Mouse (Mus musculus) intestine, embryonic 15.5 days (tissue): ENCODE data around the gene Rps6ka2. TPM values are rescaled to one million over a fixed set of nuclear protein-coding genes. Genes with fewer than 3 reads are reported as not detected.
"Not testable (repeated sequence)": the region's sequence is repeated elsewhere in the genome, so short reads cannot be mapped to it uniquely, and the experiment has no call there.

ENCODE experiments used
- ATAC-seq: fragments of 200-750 bp; cut with Nextera tagmentation; 2 replicates; pipeline ENCODE4 v1.8.0; 2017; ENCODE audit warnings: moderate TSS enrichment, moderate library complexity
- H3K27ac ChIP-seq: fragments of 300-500 bp; sonication (generic); 2 replicates; pipeline ENCODE4 v1.5.1; 2015; ENCODE audit warnings: mild to moderate bottlenecking, inconsistent platforms
- H3K27me3 ChIP-seq: fragments of 300-500 bp; sonication (generic); replicated peaks from 2 replicates; pipeline ENCODE4 v1.6.1; 2015; ENCODE audit warnings: inconsistent platforms
- H3K36me3 ChIP-seq: fragments of 300-500 bp; sonication (generic); 2 replicates; pipeline ENCODE4 v1.6.1; 2015; ENCODE audit warnings: inconsistent platforms
- H3K4me1 ChIP-seq: fragments of 300-500 bp; sonication (generic); replicated peaks from 2 replicates; pipeline ENCODE4 v1.6.1; 2015; ENCODE audit warnings: inconsistent platforms
- H3K4me2 ChIP-seq: fragments of 300-500 bp; sonication (generic); replicated peaks from 2 replicates; pipeline ENCODE4 v1.6.1; 2015; ENCODE audit warnings: mild to moderate bottlenecking, inconsistent platforms
- H3K4me3 ChIP-seq: fragments of 300-500 bp; sonication (generic); replicated peaks from 2 replicates; pipeline ENCODE4 v1.5.1; 2015; ENCODE audit warnings: inconsistent platforms
- H3K9ac ChIP-seq: fragments of 300-500 bp; sonication (generic); 2 replicates; pipeline ENCODE4 v1.6.1; 2015; ENCODE audit warnings: inconsistent platforms
- H3K9me3 ChIP-seq: fragments of 300-500 bp; sonication (generic); 2 replicates; pipeline ENCODE4 v1.6.1; 2016; ENCODE audit warnings: inconsistent platforms
- WGBS: fragments of 180-500 bp; shearing (Covaris S2); methylation state at CpG from one replicate; pipeline ENCODE4 v1.1.7; 2015; 5-methylcytosine and 5-hydroxymethylcytosine counted together
- polyA plus RNA-seq: library from polyadenylated mRNA; unstranded; fragments of >200 nt; fragmentation: Nextera tagmentation; extraction: Ambion mirVana; gene quantifications from 2 replicates; pipeline ENCODE4 v1.2.1, GENCODE M21; 2015

Rps6ka2 gene
- polyA plus RNA-seq, 1 experiment from 2014 or later = 8.0 TPM

DNA sequence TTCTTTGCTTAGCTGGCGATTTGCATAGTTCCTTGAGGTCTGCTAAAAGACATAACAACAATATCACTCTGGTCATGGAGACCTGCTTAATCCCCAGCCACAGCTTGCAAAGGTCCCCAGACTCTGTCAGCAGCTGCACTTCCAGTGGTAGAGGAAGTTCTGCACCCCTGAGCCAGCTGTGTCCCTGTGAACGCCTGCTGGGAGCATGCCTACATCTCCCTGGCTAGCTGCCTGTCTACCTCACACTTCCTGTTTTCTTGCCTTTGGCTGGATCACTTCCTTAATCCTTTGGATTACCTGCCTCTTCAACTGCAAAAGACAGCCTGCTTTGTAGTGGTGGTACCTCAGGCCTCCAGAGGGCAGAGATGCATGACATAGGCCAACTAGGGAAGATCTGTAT lies 6.5 kb downstream of the Rps6ka2 start:
- no peak for ATAC-seq
- H3K27me3 ChIP-seq = no peaks in the 10 kb centered on the region
- WGBS = 25% methylated on average over 2 of the region's 2 CpGs
- H3K4me2 ChIP-seq = no peak overlapping the region
- no peaks in the 10 kb centered on the region for H3K36me3 ChIP-seq
- H3K4me3 ChIP-seq = no peak overlapping the region
- H3K27ac ChIP-seq = no peak overlapping the region
- no peaks in the 10 kb centered on the region for H3K4me1 ChIP-seq
- no peaks in the 10 kb centered on the region for H3K9me3 ChIP-seq
- no peak overlapping the region for H3K9ac ChIP-seq

- no peak for ATAC-seq
- Histone ChIP-seq H3K4me1 (no peaks in the 10 kb centered on the region), H3K9ac (no peak overlapping the region), H3K27ac (no peak overlapping the region), H3K4me3 (no peak overlapping the region), H3K36me3 (no peaks in the 10 kb centered on the region), H3K9me3 (no peaks in the 10 kb centered on the region), H3K4me2 (no peak overlapping the region), H3K27me3 (no peaks in the 10 kb centered on the region)
- WGBS = 94% methylated on average over 6 of the region's 6 CpGs
Observed at GRCm38 (mm10) chr17:7178196-7178595, 8.3 kb downstream of the Rps6ka2 start.

GRCm38 (mm10) chr17:7182187-7182586 lies 12.3 kb downstream of the Rps6ka2 start:
- Histone ChIP-seq H3K4me2 (no peak overlapping the region), H3K9ac (no peak overlapping the region), H3K4me3 (no peak overlapping the region), H3K9me3 (no peaks in the 10 kb centered on the region), H3K4me1 (no peaks in the 10 kb centered on the region), H3K36me3 (no peaks in the 10 kb centered on the region), H3K27ac (no peak overlapping the region), H3K27me3 (no peaks in the 10 kb centered on the region)
- ATAC-seq = no peak
- 53% methylated on average over 9 of the region's 9 CpGs for WGBS

DNA sequence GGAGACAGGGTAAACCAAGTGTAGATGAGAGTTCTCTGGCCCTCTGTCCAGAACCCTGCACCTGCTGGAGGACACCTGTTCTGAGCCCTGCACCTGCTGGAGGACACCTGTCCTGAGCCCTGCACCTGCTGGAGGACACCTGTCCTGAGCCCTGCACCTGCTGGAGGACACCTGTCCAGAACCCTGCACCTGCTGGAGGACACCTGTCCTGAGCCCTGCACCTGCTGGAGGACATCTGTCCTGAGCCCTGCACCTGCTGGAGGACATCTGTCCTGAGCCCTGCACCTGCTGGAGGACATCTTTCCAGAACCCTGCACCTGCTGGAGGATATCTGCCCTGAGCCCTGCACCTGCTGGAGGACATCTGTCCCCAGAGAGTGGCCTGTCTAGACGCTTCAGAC lies 17.1 kb downstream of the Rps6ka2 start:
- not testable (repeated sequence) for ATAC-seq, H3K4me2 ChIP-seq, H3K27me3 ChIP-seq, H3K27ac ChIP-seq, H3K4me3 ChIP-seq, H3K4me1 ChIP-seq, H3K9ac ChIP-seq, H3K9me3 ChIP-seq, H3K36me3 ChIP-seq
- 82% methylated on average over 1 of the region's 1 CpGs for WGBS

DNA sequence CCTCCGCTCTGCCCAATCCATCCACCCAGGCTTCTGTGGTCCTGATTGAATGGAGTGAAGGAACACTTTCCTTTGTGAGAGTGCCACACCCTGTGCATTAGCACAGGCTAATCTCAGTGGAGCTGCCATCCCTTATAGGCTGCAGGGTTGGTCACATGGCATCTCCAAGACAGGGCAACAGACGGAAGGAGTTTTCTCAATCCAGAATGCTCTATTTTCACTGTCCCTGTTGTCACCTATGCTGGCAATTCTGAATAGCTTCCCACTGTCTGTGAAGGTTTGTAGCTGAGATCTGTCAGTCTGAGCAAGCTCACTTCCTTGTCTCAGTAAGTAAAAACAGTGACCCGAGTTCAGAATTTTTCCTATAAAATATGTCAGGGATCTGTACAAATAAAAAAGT lies 19.5 kb downstream of the Rps6ka2 start:
- 92% methylated on average over 3 of the region's 3 CpGs for WGBS
- Histone ChIP-seq H3K4me3 (no peak overlapping the region), H3K27me3 (no peaks in the 10 kb centered on the region), H3K36me3 (no peaks in the 10 kb centered on the region), H3K4me1 (no peaks in the 10 kb centered on the region), H3K4me2 (no peak overlapping the region), H3K27ac (no peak overlapping the region), H3K9me3 (no peaks in the 10 kb centered on the region), H3K9ac (no peak overlapping the region)
- ATAC-seq = no peak

GRCm38 (mm10) chr17:7189975-7190374 lies 20.1 kb downstream of the Rps6ka2 start:
- H3K4me3 ChIP-seq = no peak overlapping the region
- no peaks in the 10 kb centered on the region for H3K27me3 ChIP-seq
- no peaks in the 10 kb centered on the region for H3K9me3 ChIP-seq
- no peaks in the 10 kb centered on the region for H3K36me3 ChIP-seq
- no peak overlapping the region for H3K27ac ChIP-seq
- no peak overlapping the region for H3K9ac ChIP-seq
- H3K4me2 ChIP-seq = no peak overlapping the region
- 84% methylated on average over 10 of the region's 10 CpGs for WGBS
- no peaks in the 10 kb centered on the region for H3K4me1 ChIP-seq
- ATAC-seq = no peak

- Histone ChIP-seq H3K9ac (no peak overlapping the region), H3K36me3 (no peaks in the 10 kb centered on the region), H3K9me3 (no peaks in the 10 kb centered on the region), H3K4me1 (peaks cover 5% of the 10 kb centered on the region; the same call in 1 of the 2 replicates), H3K4me2 (no peak overlapping the region), H3K27me3 (no peaks in the 10 kb centered on the region), H3K4me3 (no peak overlapping the region), H3K27ac (0 out of 2 replicates have a peak overlapping the region, but pooled peaks have one; percentile 19)
- ATAC-seq = 0 out of 2 replicates have a peak, but pooled peaks have one; percentile 39
- WGBS = 53% methylated on average over 7 of the region's 7 CpGs
Observed at GRCm38 (mm10) chr17:7194140-7194840, 24.4 kb downstream of the Rps6ka2 start.

DNA sequence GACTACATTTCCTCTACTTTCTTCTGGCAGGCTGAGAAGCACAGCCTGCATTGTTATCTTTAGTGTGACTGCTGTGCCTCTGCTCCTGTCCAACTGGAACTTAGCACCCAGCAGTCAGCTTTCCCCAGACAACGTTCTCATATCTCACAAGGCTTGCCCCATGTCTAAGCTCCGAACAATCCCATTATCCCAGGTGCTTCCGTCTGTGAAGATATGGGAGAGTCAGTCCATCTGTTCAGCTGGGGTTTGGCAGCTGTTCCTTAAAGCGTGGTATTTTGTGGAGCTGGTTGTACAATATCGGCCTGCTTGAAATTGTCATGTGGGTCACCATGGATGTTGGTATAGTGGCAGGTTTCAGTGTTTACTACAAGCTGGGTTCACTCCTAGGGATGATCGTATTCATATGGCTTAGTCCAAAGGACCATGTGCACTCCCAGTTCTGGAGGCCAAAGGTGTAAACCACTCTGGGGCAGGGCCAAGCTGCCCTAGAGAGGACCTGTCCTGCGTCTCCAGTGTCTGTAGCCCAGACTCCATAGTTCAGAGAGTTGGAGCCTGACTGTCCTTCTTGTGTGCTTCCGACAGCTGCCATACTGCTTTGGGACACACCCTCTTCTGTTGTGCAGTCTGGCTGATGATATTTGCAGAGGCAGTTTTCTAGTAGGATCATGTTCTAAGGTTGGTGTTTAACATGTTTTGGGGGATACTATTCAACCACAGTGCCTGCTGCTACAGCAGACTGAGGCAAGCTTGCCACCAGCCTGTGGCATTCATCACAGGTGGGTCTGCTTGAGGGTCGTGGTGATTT lies 27.4 kb downstream of the Rps6ka2 start:
- Histone ChIP-seq H3K9ac (no peak overlapping the region), H3K4me2 (no peak overlapping the region), H3K27ac (no peak overlapping the region; the same call in 1 of the 2 replicates), H3K4me1 (peaks cover 5% of the 10 kb centered on the region; the same call in 1 of the 2 replicates), H3K4me3 (no peak overlapping the region), H3K36me3 (no peaks in the 10 kb centered on the region), H3K27me3 (no peaks in the 10 kb centered on the region), H3K9me3 (no peaks in the 10 kb centered on the region)
- 0 out of 2 replicates have a peak, but pooled peaks have one; percentile 23 for ATAC-seq
- WGBS = 56% methylated on average over 9 of the region's 9 CpGs

- Histone ChIP-seq H3K27ac (no peak overlapping the region), H3K9me3 (no peaks in the 10 kb centered on the region), H3K4me2 (no peak overlapping the region), H3K4me1 (peaks cover 6% of the 10 kb centered on the region; the same call in 1 of the 2 replicates), H3K4me3 (no peak overlapping the region), H3K27me3 (no peaks in the 10 kb centered on the region), H3K9ac (no peak overlapping the region), H3K36me3 (no peaks in the 10 kb centered on the region)
- 62% methylated on average over 11 of the region's 11 CpGs for WGBS
- no peak for ATAC-seq
Observed at GRCm38 (mm10) chr17:7204771-7205406, 35.0 kb downstream of the Rps6ka2 start.

DNA sequence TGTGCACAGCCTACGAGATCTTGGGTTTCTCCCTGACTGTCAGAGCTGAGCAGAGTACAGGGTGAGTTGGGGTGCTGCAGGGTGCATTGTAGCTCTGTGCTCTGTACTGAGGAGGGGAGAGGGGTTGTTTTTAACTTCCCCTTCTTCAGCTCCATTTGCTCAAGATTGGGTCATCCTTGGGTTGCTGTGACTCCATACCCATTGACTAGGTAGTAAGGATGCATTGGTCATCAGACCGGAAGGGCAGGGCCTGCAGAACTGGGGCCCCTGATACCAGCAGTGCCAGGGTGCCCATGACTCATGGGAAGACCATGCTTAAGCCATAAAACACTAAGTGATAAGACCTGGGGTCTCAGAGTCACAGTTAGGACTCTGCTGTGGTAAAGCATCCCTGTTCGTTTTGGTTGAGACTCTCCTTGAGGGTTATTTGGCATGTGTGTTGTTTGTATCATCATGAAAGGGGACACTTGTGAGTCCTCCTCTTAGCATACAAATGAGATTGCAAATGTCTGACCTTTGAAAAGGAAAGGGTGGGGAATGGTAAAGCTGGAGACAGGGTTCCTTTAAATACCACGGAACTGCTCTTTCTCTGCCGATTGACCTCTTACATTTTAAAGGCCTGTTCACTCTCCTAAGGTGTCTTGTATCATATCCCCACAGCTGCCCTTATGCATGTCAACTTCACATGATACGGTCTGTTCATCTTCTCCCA lies 36.7 kb downstream of the Rps6ka2 start:
- H3K36me3 ChIP-seq = no peaks in the 10 kb centered on the region
- ATAC-seq = no peak
- no peak overlapping the region for H3K27ac ChIP-seq
- no peak overlapping the region for H3K4me3 ChIP-seq
- no peak overlapping the region for H3K4me2 ChIP-seq
- H3K9ac ChIP-seq = no peak overlapping the region
- H3K27me3 ChIP-seq = no peaks in the 10 kb centered on the region
- WGBS = 78% methylated on average over 6 of the region's 6 CpGs
- peaks cover 6% of the 10 kb centered on the region; the same call in 1 of the 2 replicates for H3K4me1 ChIP-seq
- no peaks in the 10 kb centered on the region for H3K9me3 ChIP-seq

- no peaks in the 10 kb centered on the region for H3K36me3 ChIP-seq
- 69% methylated on average over 11 of the region's 11 CpGs for WGBS
- H3K4me2 ChIP-seq = no peak overlapping the region
- H3K4me3 ChIP-seq = no peak overlapping the region
- H3K4me1 ChIP-seq = peaks cover 2% of the 10 kb centered on the region; the same call in 1 of the 2 replicates
- no peak overlapping the region for H3K27ac ChIP-seq
- ATAC-seq = no peak
- no peaks in the 10 kb centered on the region for H3K27me3 ChIP-seq
- no peaks in the 10 kb centered on the region for H3K9me3 ChIP-seq
- no peak overlapping the region for H3K9ac ChIP-seq
Observed at GRCm38 (mm10) chr17:7210648-7211047, 40.7 kb downstream of the Rps6ka2 start.

DNA sequence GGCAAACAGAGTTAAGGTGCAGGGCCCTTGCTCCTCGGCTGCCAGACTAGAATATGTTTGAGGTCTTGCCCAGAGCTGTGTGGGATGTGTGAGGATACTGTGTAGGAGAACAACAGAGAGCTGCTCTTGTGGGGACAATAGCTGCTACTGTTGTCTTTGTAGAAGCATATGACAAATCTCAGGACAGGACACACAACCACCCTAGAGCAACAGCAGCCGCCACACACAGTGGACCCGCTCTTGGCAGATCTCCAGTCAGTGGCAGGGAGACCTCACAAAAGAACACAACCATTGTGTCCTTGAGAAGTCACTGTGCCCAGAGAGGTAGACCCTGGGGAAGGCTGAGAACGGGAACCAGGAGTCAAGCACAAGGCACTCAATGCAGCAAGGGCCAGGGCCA lies 42.0 kb downstream of the Rps6ka2 start:
- H3K9me3 ChIP-seq = no peaks in the 10 kb centered on the region
- H3K4me2 ChIP-seq = no peak overlapping the region
- no peak for ATAC-seq
- 73% methylated on average over 4 of the region's 4 CpGs for WGBS
- H3K27ac ChIP-seq = no peak overlapping the region
- no peaks in the 10 kb centered on the region for H3K36me3 ChIP-seq
- no peaks in the 10 kb centered on the region for H3K4me1 ChIP-seq
- H3K4me3 ChIP-seq = no peak overlapping the region
- no peaks in the 10 kb centered on the region for H3K27me3 ChIP-seq
- no peak overlapping the region for H3K9ac ChIP-seq
